Mouse (Mus musculus) regulatory T cell (primary cell): ENCODE results near the gene Nepro.

Experiments used
- in situ Hi-C: fragments of 300-600 bp; cut with MboI, MseI; formaldehyde crosslinking; loops from one replicate; pipeline ENCODE4 v1.15.1; 2025; ENCODE audit warnings: high pct_unique_total_duplicates

The Nepro gene

GRCm38 (mm10) chr16:44702272-44702671 lies 21.8 kb upstream of the Nepro start:
- in situ Hi-C loops, result no loop called here

GRCm38 (mm10) chr16:44703458-44703857 lies 20.6 kb upstream of the Nepro start:
- in situ Hi-C loops, result no loop called here

- in situ Hi-C loops, result no loop called here
Observed at GRCm38 (mm10) chr16:44716305-44717140, 7.6 kb upstream of the Nepro start.

DNA sequence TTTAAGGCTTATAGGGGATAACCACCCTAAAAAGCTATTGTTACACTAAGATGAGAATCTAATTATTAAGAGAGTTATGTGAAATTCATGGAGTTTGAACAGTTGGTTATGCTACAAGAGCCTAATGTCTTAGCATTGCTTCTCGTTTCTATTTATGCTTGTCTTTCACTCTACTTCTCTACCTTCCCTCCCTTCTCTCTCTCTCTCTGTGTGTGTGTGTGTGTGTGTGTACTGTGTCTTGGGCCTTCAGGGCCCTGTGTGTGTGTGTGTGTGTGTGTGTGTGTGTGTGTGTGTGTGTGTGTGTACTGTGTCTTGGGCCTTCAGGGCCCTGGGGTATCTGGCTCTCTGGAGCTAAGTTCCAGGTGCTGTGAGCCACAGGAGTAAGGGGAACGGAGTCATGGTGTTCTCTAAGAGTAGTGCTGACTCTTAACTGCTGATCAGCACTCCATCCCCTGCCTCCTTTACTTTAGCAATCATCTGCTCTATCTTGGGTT lies 6.9 kb upstream of the Nepro start:
- in situ Hi-C loops, result no loop called here

DNA sequence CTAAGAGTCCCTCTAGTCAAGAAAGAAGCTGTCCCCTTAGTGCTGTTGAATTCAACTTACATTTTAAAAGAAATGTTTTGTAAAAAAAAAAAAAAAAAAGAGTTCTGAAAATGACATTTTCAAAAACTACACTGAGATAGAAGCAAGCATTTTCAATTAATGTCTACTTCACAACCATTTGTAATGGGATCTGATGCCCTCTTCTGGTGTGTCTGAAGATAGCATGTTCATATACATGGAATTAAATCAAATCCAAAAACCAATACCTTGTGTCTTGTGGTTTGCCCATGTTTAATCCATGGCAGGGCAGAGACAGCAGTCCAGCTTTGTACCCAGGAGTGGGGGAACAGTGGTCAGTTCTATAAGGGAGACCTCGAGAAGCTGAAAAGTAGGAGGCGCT lies 6.3 kb upstream of the Nepro start:
- in situ Hi-C loops, result no loop called here

GRCm38 (mm10) chr16:44719349-44719748 lies 4.8 kb upstream of the Nepro start:
- in situ Hi-C loops, result no loop called here

GRCm38 (mm10) chr16:44720518-44720917 lies 3.6 kb upstream of the Nepro start:
- in situ Hi-C loops, result no loop called here

GRCm38 (mm10) chr16:44722666-44723065 lies 1.4 kb upstream of the Nepro start:
- in situ Hi-C loops, result no loop called here

GRCm38 (mm10) chr16:44724847-44725246 lies 746 bp downstream of the Nepro start:
- in situ Hi-C loops, result no loop called here

GRCm38 (mm10) chr16:44725286-44726223 lies 1.5 kb downstream of the Nepro start:
- in situ Hi-C loops, result no loop called here

GRCm38 (mm10) chr16:44727525-44727924 lies 3.4 kb downstream of the Nepro start:
- in situ Hi-C loops, result no loop called here

DNA sequence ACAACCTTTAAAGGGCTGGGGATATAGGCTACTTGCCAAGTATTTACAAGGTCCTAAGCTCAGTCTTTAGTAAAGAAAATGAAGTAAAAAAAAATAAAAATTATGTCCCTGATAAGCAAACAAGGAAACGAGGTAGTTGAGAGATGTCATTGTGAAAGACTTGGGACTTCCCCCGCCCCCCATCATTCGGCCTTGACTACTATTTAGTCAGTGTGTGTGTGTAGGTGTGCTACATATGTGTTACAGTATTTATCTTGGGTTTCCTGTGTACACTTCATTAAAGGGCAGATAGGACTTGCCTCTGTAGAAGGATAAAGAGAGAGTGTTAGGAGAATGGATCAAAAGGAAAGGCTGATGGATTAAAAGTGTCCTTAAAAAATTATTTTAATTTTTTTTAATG lies 10.0 kb downstream of the Nepro start:
- in situ Hi-C loops, result no loop called here

- in situ Hi-C loops, result no loop called here
Observed at GRCm38 (mm10) chr16:44735676-44736075, 11.6 kb downstream of the Nepro start.

- in situ Hi-C loops, result no loop called here
Observed at GRCm38 (mm10) chr16:44736118-44736517, 12.0 kb downstream of the Nepro start.

GRCm38 (mm10) chr16:44742753-44743152 lies 18.7 kb downstream of the Nepro start:
- in situ Hi-C loops, result loop anchor here (10.0 kb wide), 2 partner anchors 412 to 642 kb away; partner anchors contain the start of genes Atg3 and Slc35a5

DNA sequence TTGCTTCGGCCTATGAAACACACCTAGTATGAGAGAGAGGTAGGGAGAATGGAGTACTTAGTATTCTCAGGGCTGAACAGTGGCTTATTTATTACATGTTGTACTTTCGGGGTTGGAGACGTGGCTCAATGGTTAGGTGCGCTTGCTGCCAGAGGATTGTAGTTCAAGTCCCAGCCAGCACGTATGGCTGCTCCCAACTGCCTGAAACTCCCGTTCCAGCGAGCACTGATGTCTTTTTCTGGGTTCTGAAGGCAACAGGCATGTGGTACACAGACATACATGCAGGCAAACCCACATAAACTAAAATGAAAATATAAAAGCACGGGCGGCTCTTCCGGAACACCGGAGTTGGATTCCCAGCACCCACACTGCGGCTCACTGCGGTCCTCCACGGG lies 21.4 kb downstream of the Nepro start:
- in situ Hi-C loops, result loop anchor here (10.0 kb wide), 2 partner anchors 409 to 639 kb away; partner anchors contain the start of genes Atg3 and Slc35a5

- in situ Hi-C loops, result loop anchor here (10.0 kb wide), 2 partner anchors 409 to 639 kb away; partner anchors contain the start of genes Atg3 and Slc35a5
Observed at GRCm38 (mm10) chr16:44745866-44746562, 21.9 kb downstream of the Nepro start, which contains the start of gene Gtpbp8. TSS of gene Gtpbp8 (minus strand) at chr16:44746363.

- in situ Hi-C loops, result loop anchor here (10.0 kb wide), 2 partner anchors 407 to 637 kb away; partner anchors contain the start of genes Atg3 and Slc35a5
Observed at GRCm38 (mm10) chr16:44748007-44748406, 23.9 kb downstream of the Nepro start.

DNA sequence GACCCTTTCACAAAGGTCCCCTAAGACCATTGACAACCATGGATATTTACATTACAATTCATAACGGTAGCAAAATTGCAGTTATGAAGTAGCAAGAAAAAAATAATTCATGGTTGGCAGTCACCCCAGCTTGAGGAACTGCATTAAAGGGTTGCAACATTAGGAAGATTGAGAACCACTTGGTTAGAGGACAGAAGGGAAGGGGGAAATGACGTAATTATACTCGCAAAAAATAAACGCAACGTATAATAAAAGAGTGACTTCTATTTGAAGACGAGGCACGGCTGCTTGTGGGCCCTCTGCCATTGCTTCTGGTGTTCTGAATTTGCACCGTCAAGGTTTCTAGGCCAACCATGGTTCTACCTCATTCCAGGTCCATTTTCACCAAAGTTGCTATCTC lies 33.6 kb downstream of the Nepro start:
- in situ Hi-C loops, result no loop called here

DNA sequence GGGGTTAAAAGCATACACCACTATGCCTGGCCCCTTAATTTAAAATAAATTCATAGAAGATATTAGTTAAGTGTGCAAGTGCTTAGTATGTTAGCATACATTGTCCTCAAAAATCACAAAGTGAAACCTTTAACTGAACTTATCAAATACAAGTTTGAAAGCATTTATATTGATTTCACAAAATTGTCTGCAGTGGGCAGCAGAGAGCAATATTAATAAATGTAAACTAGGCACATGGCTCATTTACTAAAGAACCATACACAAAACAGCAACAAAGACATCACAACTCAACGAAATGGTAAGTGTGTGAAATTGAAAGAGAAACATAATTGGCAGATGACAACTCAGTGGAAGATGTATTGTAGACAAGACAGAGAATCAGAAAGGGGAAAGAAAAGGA lies 37.7 kb downstream of the Nepro start:
- in situ Hi-C loops, result loop anchor here (5.0 kb wide), 2 partner anchors 275 to 325 kb away; no protein-coding TSS in a partner anchor
